Mouse (Mus musculus): ENCODE measurements around the gene Ninj1. TPM values are rescaled to one million over a fixed set of nuclear protein-coding genes. Genes with fewer than 3 reads are reported as not detected.

Gene Ninj1
- polyA plus RNA-seq, 1 experiment from 2014 or later, result 63.0 TPM

DNA sequence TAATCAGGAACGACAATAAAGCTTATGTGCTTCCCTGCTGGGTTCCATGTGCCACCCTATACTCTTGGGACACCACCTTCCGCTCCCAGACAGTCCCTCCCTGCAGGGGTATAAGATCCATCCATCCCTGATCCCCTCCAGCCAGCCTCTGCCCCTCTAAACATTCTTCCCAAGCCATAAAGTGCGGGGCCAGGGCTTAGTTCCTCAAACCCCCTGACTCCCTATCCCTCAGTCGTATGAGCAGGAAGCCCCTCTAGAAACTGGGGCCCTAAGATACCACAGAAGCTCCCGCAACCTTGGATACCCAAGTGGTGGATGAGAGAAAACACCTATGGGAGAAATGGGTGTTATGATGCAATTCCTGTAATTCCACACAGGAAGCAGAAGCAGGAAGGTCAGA is 8.9 kb downstream of the Ninj1 start:
- Histone ChIP-seq H3K4me3 (ENCODE audit: low read depth, low read length) (no peak overlapping the region), H3K27ac (ENCODE audit: low read depth) (no peak overlapping the region), H3K9ac (ENCODE audit: low read length) (no peak overlapping the region), H3K4me1 (replicated peaks; ENCODE audit: control insufficient read depth, insufficient read depth, low read length) (peaks cover 7% of the 10 kb centered on the region; the same call in 1 of the 2 replicates), H3K9me3 (ENCODE audit: control insufficient read depth, low read length) (no peaks in the 10 kb centered on the region), H3K27me3 (replicated peaks; ENCODE audit: control insufficient read depth, insufficient read depth, low read length) (no peaks in the 10 kb centered on the region), H3K4me2 (ENCODE audit: low read length) (no peak overlapping the region), H3K36me3 (ENCODE audit: control insufficient read depth, insufficient read depth, low read length) (peaks cover 5% of the 10 kb centered on the region; the same call in 1 of the 2 replicates)
- WGBS, result 78% methylated on average over 5 of the region's 5 CpGs
- DNase-seq (ENCODE audit: low spot score) (no peak), ATAC-seq (replicated peaks; ENCODE audit: low FRiP score, low TSS enrichment, low read depth) (no peak)

DNA sequence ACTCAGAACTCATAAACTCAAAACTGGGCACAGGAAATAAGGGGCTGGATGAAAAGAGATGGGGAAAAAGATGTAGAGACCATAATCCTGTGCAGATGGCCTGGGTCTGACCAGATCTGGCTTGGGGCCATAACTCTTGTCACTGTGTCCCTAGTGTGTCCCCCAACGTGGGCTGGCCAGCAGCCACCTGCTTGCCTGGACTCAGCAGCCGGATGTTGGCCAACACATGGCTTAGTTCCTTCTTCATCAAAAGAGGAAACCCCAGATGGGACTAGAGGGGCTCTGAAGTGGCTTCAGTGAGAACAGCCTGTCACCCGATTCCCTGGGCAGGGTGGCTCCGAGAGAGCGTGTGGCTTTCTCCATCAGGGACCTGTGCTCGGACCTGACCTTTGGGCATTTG is 9.5 kb downstream of the Ninj1 start:
- Histone ChIP-seq H3K27me3 (replicated peaks; ENCODE audit: control insufficient read depth, insufficient read depth, low read length) (no peaks in the 10 kb centered on the region), H3K36me3 (ENCODE audit: control insufficient read depth, insufficient read depth, low read length) (peaks cover 5% of the 10 kb centered on the region; the same call in 1 of the 2 replicates), H3K4me2 (ENCODE audit: low read length) (no peak overlapping the region), H3K4me1 (replicated peaks; ENCODE audit: control insufficient read depth, insufficient read depth, low read length) (peaks cover 1% of the 10 kb centered on the region; the same call in 1 of the 2 replicates), H3K4me3 (ENCODE audit: low read depth, low read length) (no peak overlapping the region), H3K9ac (ENCODE audit: low read length) (no peak overlapping the region), H3K9me3 (ENCODE audit: control insufficient read depth, low read length) (no peaks in the 10 kb centered on the region), H3K27ac (ENCODE audit: low read depth) (no peak overlapping the region)
- DNase-seq (ENCODE audit: low spot score) (no peak), ATAC-seq (replicated peaks; ENCODE audit: low FRiP score, low TSS enrichment, low read depth) (no peak)
- WGBS, result 79% methylated on average over 6 of the region's 6 CpGs

DNA sequence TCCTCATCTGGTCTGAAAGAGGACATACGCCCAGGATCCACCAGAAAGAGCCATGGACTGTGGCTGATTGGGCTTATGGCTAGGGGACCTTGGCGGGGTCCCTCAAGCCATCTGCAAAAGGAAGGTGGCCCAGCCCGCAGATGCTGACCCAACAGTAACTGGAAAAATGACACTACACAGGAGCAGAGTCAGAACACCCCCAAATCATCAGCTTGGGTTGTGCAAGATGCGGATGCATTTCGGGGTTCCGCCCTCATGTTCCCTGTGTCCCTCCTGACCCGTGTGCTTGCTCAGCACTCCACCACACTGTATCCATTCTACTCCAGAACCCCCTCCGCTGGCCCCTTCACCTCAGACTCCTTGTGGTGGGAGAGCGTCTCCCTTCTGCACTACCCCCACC is 11.4 kb downstream of the Ninj1 start:
- Histone ChIP-seq H3K36me3 (ENCODE audit: control insufficient read depth, insufficient read depth, low read length) (peaks cover 12% of the 10 kb centered on the region; the same call in 1 of the 2 replicates), H3K4me2 (ENCODE audit: low read length) (no peak overlapping the region), H3K27ac (ENCODE audit: low read depth) (no peak overlapping the region), H3K9me3 (ENCODE audit: control insufficient read depth, low read length) (no peaks in the 10 kb centered on the region), H3K27me3 (replicated peaks; ENCODE audit: control insufficient read depth, insufficient read depth, low read length) (no peaks in the 10 kb centered on the region), H3K4me1 (replicated peaks; ENCODE audit: control insufficient read depth, insufficient read depth, low read length) (no peaks in the 10 kb centered on the region), H3K9ac (ENCODE audit: low read length) (no peak overlapping the region), H3K4me3 (ENCODE audit: low read depth, low read length) (no peak overlapping the region)
- ATAC-seq (replicated peaks; ENCODE audit: low FRiP score, low TSS enrichment, low read depth) (no peak), DNase-seq (ENCODE audit: low spot score) (no peak)
- WGBS, result 87% methylated on average over 9 of the region's 9 CpGs

DNA sequence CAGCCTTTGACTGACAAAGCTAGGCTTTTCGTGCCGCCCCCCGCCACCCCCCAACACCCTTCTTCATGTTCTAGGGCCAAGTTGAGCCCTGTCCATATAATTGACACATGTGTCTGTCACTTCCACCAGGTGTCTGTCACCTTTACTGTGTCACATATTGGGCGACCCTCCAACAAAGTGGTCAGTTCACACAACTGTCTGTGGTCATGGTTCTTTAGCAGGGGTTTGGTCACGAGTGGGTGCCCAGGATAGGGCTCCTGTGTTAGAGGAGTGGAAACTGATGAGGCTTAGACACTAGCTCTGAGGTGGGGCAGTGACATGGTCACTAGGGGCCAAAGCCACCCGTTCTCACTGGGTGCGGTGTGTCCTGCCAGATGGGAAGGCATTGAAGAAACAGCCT is 12.6 kb downstream of the Ninj1 start:
- Histone ChIP-seq H3K4me1 (replicated peaks; ENCODE audit: control insufficient read depth, insufficient read depth, low read length) (no peaks in the 10 kb centered on the region), H3K9me3 (ENCODE audit: control insufficient read depth, low read length) (no peaks in the 10 kb centered on the region), H3K27me3 (replicated peaks; ENCODE audit: control insufficient read depth, insufficient read depth, low read length) (no peaks in the 10 kb centered on the region), H3K27ac (ENCODE audit: low read depth) (no peak overlapping the region), H3K4me2 (ENCODE audit: low read length) (no peak overlapping the region), H3K4me3 (ENCODE audit: low read depth, low read length) (no peak overlapping the region), H3K9ac (ENCODE audit: low read length) (no peak overlapping the region), H3K36me3 (ENCODE audit: control insufficient read depth, insufficient read depth, low read length) (peaks cover 12% of the 10 kb centered on the region; the same call in 1 of the 2 replicates)
- DNase-seq (ENCODE audit: low spot score), result no peak
- 90% methylated on average over 7 of the region's 7 CpGs for WGBS
- ATAC-seq (replicated peaks; ENCODE audit: low FRiP score, low TSS enrichment, low read depth), result no peak

DNA sequence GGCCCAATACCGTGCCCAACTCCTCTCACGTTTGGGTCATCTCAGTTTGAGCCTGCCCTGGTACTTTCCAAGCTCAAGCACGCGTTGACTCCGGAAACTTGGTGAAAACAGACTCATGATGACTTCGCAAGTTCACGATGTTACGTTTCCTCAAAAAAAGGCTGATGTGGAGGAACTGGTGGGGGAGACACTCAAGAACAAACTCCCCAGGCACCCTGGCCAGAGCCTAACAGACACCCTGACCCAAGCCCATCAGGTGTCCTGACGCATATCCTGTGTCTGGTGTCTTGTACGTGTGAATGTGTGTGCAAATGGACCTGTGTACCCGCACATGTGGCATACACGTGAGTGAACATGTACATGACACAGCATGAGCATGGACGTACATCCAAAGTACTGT is 13.4 kb downstream of the Ninj1 start:
- Histone ChIP-seq H3K9me3 (ENCODE audit: control insufficient read depth, low read length) (no peaks in the 10 kb centered on the region), H3K4me2 (ENCODE audit: low read length) (no peak overlapping the region), H3K27me3 (replicated peaks; ENCODE audit: control insufficient read depth, insufficient read depth, low read length) (no peaks in the 10 kb centered on the region), H3K27ac (ENCODE audit: low read depth) (no peak overlapping the region), H3K9ac (ENCODE audit: low read length) (no peak overlapping the region), H3K4me3 (ENCODE audit: low read depth, low read length) (no peak overlapping the region), H3K36me3 (ENCODE audit: control insufficient read depth, insufficient read depth, low read length) (peaks cover 9% of the 10 kb centered on the region; the same call in 1 of the 2 replicates), H3K4me1 (replicated peaks; ENCODE audit: control insufficient read depth, insufficient read depth, low read length) (no peaks in the 10 kb centered on the region)
- WGBS, result 86% methylated on average over 13 of the region's 13 CpGs
- DNase-seq (ENCODE audit: low spot score) (no peak), ATAC-seq (replicated peaks; ENCODE audit: low FRiP score, low TSS enrichment, low read depth) (no peak)

DNA sequence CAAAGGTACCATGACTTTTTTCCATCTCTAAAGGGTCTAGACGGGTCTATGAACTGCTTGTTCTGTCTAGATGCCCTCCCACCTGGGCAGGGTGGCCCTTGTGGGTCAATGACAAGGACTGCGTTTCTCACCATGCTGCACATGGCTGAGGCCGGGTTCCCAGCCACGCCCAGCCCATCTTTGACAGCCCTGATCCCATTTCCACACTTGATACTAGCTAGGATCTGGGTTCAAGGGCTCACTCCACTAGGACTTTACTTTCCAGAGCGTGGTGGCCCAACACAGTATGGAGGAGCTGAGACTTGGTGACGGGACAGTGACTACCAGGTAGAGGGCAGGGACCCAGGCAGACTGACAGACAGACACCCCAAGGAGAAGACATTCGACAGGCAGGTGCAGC is 15.3 kb downstream of the Ninj1 start:
- peaks cover 7% of the 10 kb centered on the region; the same call in 1 of the 2 replicates for H3K36me3 ChIP-seq (ENCODE audit: control insufficient read depth, insufficient read depth, low read length)
- H3K27me3 ChIP-seq (replicated peaks; ENCODE audit: control insufficient read depth, insufficient read depth, low read length), result no peaks in the 10 kb centered on the region
- H3K27ac ChIP-seq (ENCODE audit: low read depth), result no peak overlapping the region
- H3K4me1 ChIP-seq (replicated peaks; ENCODE audit: control insufficient read depth, insufficient read depth, low read length), result no peaks in the 10 kb centered on the region
- H3K4me2 ChIP-seq (ENCODE audit: low read length), result no peak overlapping the region
- ATAC-seq (replicated peaks; ENCODE audit: low FRiP score, low TSS enrichment, low read depth), result no peak
- no peaks in the 10 kb centered on the region for H3K9me3 ChIP-seq (ENCODE audit: control insufficient read depth, low read length)
- WGBS, result 89% methylated on average over 7 of the region's 7 CpGs
- no peak overlapping the region for H3K4me3 ChIP-seq (ENCODE audit: low read depth, low read length)
- no peak for DNase-seq (ENCODE audit: low spot score)
- no peak overlapping the region for H3K9ac ChIP-seq (ENCODE audit: low read length)

DNA sequence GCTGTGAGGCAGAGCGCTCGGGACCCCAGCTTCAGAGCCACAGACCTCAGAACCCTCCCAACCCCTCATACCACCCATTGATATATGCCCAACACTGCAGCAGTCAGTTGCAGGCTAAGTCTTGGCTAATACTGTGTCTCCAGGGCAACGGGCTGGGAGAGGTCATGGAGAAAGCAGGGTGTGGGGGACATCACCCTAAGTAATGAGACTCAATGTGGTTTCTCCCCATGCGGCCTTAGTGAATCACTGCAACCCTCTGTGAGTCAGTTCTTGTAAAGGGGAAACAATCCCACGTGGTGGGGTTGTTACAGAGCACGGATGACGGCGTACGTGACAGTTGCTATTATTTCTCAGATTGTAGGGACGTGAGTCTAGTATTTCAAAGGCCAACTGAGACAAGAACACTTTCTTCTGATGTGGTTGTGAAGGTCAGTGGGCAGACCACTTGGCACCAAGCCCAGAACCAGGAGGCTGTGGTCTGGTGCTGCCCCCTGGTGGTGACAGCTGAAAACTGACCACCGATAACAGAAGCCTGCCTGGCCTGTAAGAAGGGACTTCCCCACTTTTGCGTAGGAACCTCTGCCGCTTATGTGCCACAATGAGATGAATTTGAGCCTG is 18.2 kb downstream of the Ninj1 start:
- no peak overlapping the region for H3K9ac ChIP-seq (ENCODE audit: low read length)
- DNase-seq (ENCODE audit: low spot score) (peak; percentile 91), ATAC-seq (replicated peaks; ENCODE audit: low FRiP score, low TSS enrichment, low read depth) (peak; percentile 36; the same call in 1 of the 2 replicates)
- no peak overlapping the region for H3K4me2 ChIP-seq (ENCODE audit: low read length)
- H3K27ac ChIP-seq (ENCODE audit: low read depth), result no peak overlapping the region
- H3K9me3 ChIP-seq (ENCODE audit: control insufficient read depth, low read length), result no peaks in the 10 kb centered on the region
- peaks cover 7% of the 10 kb centered on the region; the same call in 1 of the 2 replicates for H3K36me3 ChIP-seq (ENCODE audit: control insufficient read depth, insufficient read depth, low read length)
- H3K4me3 ChIP-seq (ENCODE audit: low read depth, low read length), result no peak overlapping the region
- 52% methylated on average over 13 of the region's 13 CpGs for WGBS
- H3K27me3 ChIP-seq (replicated peaks; ENCODE audit: control insufficient read depth, insufficient read depth, low read length), result no peaks in the 10 kb centered on the region
- no peaks in the 10 kb centered on the region for H3K4me1 ChIP-seq (replicated peaks; ENCODE audit: control insufficient read depth, insufficient read depth, low read length)

DNA sequence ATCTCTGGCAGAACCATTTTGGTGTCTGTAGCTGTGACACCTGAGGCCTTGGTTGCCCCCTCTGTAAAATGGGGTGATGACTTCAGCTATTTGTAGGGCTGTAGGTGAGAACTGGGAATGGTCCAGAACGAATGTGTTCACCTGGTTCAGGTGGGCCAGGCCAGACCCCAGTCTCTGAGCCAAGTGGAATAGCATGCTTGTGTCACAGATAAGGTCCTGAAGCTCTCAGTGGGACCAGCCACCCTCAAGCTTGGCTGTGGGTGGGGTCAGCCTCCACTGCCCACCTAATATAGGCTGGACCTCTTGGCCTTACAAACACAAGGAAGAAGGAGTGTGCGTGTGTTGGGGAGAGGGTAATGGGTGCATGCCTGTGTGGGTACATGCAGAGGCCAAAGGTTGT is 19.1 kb downstream of the Ninj1 start:
- H3K4me1 ChIP-seq (replicated peaks; ENCODE audit: control insufficient read depth, insufficient read depth, low read length), result peaks cover under 1% of the 10 kb centered on the region; the same call in 1 of the 2 replicates
- no peak overlapping the region for H3K27ac ChIP-seq (ENCODE audit: low read depth)
- H3K27me3 ChIP-seq (replicated peaks; ENCODE audit: control insufficient read depth, insufficient read depth, low read length), result no peaks in the 10 kb centered on the region
- H3K36me3 ChIP-seq (ENCODE audit: control insufficient read depth, insufficient read depth, low read length), result peaks cover 7% of the 10 kb centered on the region; the same call in 1 of the 2 replicates
- ATAC-seq (replicated peaks; ENCODE audit: low FRiP score, low TSS enrichment, low read depth) (no peak), DNase-seq (ENCODE audit: low spot score) (no peak)
- no peaks in the 10 kb centered on the region for H3K9me3 ChIP-seq (ENCODE audit: control insufficient read depth, low read length)
- 89% methylated on average over 2 of the region's 2 CpGs for WGBS
- no peak overlapping the region for H3K4me3 ChIP-seq (ENCODE audit: low read depth, low read length)
- no peak overlapping the region for H3K9ac ChIP-seq (ENCODE audit: low read length)
- H3K4me2 ChIP-seq (ENCODE audit: low read length), result no peak overlapping the region

DNA sequence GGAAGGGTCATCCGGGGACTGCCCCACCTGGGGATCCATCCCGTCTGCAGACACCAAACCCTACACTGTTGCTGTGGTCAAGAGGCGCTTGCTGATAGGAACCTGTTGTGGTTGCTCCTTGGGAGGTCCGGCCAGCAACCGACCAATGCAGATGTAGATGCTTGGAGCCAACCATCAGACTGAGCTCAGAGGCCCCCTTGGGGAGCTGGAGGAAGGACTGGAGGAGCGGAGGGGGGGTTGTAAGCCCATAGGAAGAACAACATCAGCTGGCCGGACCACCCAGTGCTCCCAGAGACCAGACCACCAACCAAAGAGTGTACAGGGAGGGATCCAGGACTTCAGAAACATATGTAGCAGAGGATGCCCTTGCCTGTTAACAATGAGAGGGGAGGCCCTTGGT is 22.0 kb downstream of the Ninj1 start:
- H3K4me1 ChIP-seq (replicated peaks; ENCODE audit: control insufficient read depth, insufficient read depth, low read length), result peaks cover 13% of the 10 kb centered on the region
- no peak overlapping the region for H3K27ac ChIP-seq (ENCODE audit: low read depth)
- no peaks in the 10 kb centered on the region for H3K27me3 ChIP-seq (replicated peaks; ENCODE audit: control insufficient read depth, insufficient read depth, low read length)
- 61% methylated on average over 7 of the region's 7 CpGs for WGBS
- no peak for DNase-seq (ENCODE audit: low spot score)
- H3K4me2 ChIP-seq (ENCODE audit: low read length), result no peak overlapping the region
- no peaks in the 10 kb centered on the region for H3K9me3 ChIP-seq (ENCODE audit: control insufficient read depth, low read length)
- H3K9ac ChIP-seq (ENCODE audit: low read length), result no peak overlapping the region
- no peak for ATAC-seq (replicated peaks; ENCODE audit: low FRiP score, low TSS enrichment, low read depth)
- no peaks in the 10 kb centered on the region; the same call in 1 of the 2 replicates for H3K36me3 ChIP-seq (ENCODE audit: control insufficient read depth, insufficient read depth, low read length)
- no peak overlapping the region for H3K4me3 ChIP-seq (ENCODE audit: low read depth, low read length)
